Comparison of ENCODE assay signal across 8 mouse cellular contexts in the genomic region with DNA sequence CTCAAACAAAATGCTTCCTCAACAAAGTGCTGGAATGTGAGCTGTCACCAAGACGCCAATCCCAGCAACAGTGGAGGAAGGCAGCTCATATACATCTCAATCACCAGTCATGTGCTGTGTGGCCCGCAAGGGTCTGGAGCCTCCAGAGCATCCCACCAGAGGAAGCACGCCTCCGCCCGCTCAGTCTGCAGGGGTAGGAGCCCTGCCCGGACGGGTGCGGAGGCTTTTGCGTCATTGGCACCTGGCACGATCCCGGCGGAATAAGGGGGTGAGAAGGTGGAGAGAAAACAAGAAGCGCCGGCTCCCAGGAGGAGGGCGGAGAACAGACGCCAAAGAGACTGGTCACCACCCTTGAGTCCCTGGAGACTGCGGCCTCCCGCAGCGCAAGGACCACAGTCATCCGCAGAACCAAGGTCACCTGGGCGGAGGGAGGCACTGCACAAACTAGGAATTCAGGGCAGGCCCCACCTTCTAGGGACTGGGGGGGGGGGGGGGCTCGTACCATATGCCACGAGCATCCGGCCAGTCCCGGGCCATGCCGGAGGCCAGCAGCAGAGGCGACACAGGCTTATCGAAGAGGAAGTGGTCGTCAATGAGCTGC. TPM values are rescaled to one million over a fixed set of nuclear protein-coding genes. Genes with fewer than 3 reads are reported as not detected.
DNase-seq lines count a peak whose midpoint lies in the region; ATAC-seq and TF ChIP-seq lines count a peak whose summit lies in the region.

No protein-coding gene starts in this region.

- TF ChIP-seq POLR2A in lung, adult 2 months (IDR thresholded peaks at IDR 0.05; ENCODE audit: borderline replicate concordance, extremely low read depth, low read depth, low read length): no peak

- ATAC-seq in heart, embryonic 16.5 days (replicated peaks; ENCODE audit: extremely low read depth, insufficient read depth, low FRiP score): no peak
- ATAC-seq in midbrain, embryonic 14.5 days (ENCODE audit: low FRiP score, low TSS enrichment): no peak

- H3K4me3 ChIP-seq in lung, adult 2 months (replicated peaks; ENCODE audit: extremely low read depth, low read depth, low read length): no peak overlapping the region
- H3K4me3 ChIP-seq in heart, embryonic 16.5 days (ENCODE audit: low read length): peak overlapping the region; percentile 76
- H3K4me3 ChIP-seq in limb, embryonic 10.5 days: peak overlapping the region; percentile 58
- H3K4me3 ChIP-seq in midbrain, embryonic 14.5 days (replicated peaks; ENCODE audit: low read depth, low read length): peak overlapping the region; percentile 88

- WGBS in lung, adult 2 months: 34% methylated on average over 29 of the region's 29 CpGs
- WGBS in heart, embryonic 16.5 days: 21% methylated on average over 27 of the region's 29 CpGs
- WGBS in limb, embryonic 10.5 days: 2% methylated on average over 28 of the region's 29 CpGs
- WGBS in midbrain, embryonic 14.5 days: under 1% methylated on average over 28 of the region's 29 CpGs

- peak overlapping the region; percentile 98 for H3K4me2 ChIP-seq in heart, embryonic 16.5 days (ENCODE audit: low read depth, low read length)
- H3K4me2 ChIP-seq in midbrain, embryonic 14.5 days (ENCODE audit: low read length): peak overlapping the region; percentile 96

- H3K36me3 ChIP-seq in heart, embryonic 16.5 days (ENCODE audit: control insufficient read depth, insufficient read depth): no peaks in the 10 kb centered on the region
- H3K36me3 ChIP-seq in limb, embryonic 10.5 days: no peaks in the 10 kb centered on the region
- H3K36me3 ChIP-seq in midbrain, embryonic 14.5 days (ENCODE audit: control insufficient read depth, insufficient read depth, low read length): peaks cover 43% of the 10 kb centered on the region

- H3K27me3 ChIP-seq in heart, embryonic 16.5 days (ENCODE audit: control insufficient read depth, insufficient read depth, low read length): no peaks in the 10 kb centered on the region; the same call in 1 of the 2 replicates
- H3K27me3 ChIP-seq in limb, embryonic 10.5 days (ENCODE audit: low read depth, poor library complexity, severe bottlenecking): peaks cover 69% of the 10 kb centered on the region
- no peaks in the 10 kb centered on the region; the same call in 1 of the 2 replicates for H3K27me3 ChIP-seq in midbrain, embryonic 14.5 days (ENCODE audit: control insufficient read depth, insufficient read depth, low read length)

- peak overlapping the region; percentile 82 for H3K9ac ChIP-seq in heart, embryonic 16.5 days (ENCODE audit: low read length)
- H3K9ac ChIP-seq in midbrain, embryonic 14.5 days (replicated peaks; ENCODE audit: low read length): peak overlapping the region; percentile 95

- TF ChIP-seq CTCF in lung, adult 2 months (IDR thresholded peaks at IDR 0.05; ENCODE audit: insufficient read depth, low read length): no peak

- H3K9me3 ChIP-seq in heart, embryonic 16.5 days (replicated peaks; ENCODE audit: control insufficient read depth, low read length): no peaks in the 10 kb centered on the region
- H3K9me3 ChIP-seq in limb, embryonic 10.5 days (replicated peaks): no peaks in the 10 kb centered on the region
- H3K9me3 ChIP-seq in midbrain, embryonic 14.5 days (ENCODE audit: control insufficient read depth, low read length): no peaks in the 10 kb centered on the region

- peaks cover 16% of the 10 kb centered on the region; the same call in 1 of the 2 replicates for H3K4me1 ChIP-seq in lung, adult 2 months (ENCODE audit: control insufficient read depth, insufficient read depth, low read length)
- H3K4me1 ChIP-seq in heart, embryonic 16.5 days (ENCODE audit: control insufficient read depth, insufficient read depth, low read length): peaks cover 57% of the 10 kb centered on the region
- H3K4me1 ChIP-seq in limb, embryonic 10.5 days: peaks cover 48% of the 10 kb centered on the region
- peaks cover 23% of the 10 kb centered on the region for H3K4me1 ChIP-seq in midbrain, embryonic 14.5 days (ENCODE audit: control insufficient read depth, insufficient read depth, low read length)

- H3K27ac ChIP-seq in heart, embryonic 16.5 days (ENCODE audit: low read length): no peak overlapping the region
- no peak overlapping the region for H3K27ac ChIP-seq in limb, embryonic 10.5 days
- peak overlapping the region; percentile 94 for H3K27ac ChIP-seq in midbrain, embryonic 14.5 days (replicated peaks; ENCODE audit: low read depth, low read length)

- peak; percentile 23 for DNase-seq in lung, adult 2 months
- no peak for DNase-seq in lung, postnatal 25 days (ENCODE audit: low spot score)
- DNase-seq in cerebellum, postnatal 25 days: peak; percentile 88
- DNase-seq in limb, embryonic 10.5 days (ENCODE audit: low spot score): no peak
- peak; percentile 47 for DNase-seq in midbrain, embryonic 14.5 days
- no peak for DNase-seq in spleen, postnatal 36 days (ENCODE audit: low spot score in 2 of 2)
- DNase-seq in ovary, postnatal 10 days (ENCODE audit: low spot score): no peak

RNA-seq across cellular contexts. Expression of gene Ckb, which starts 1.7 kb away (rescaled TPM):
- 261 and 274 TPM in 2 replicates for polyA plus RNA-seq in lung, adult 2 months (2012; rRNA removed)
- 388 and 414 TPM in 2 replicates for polyA plus RNA-seq in heart, embryonic 16.5 days (2015; fragmentation: Nextera tagmentation; extraction: Ambion mirVana)
- 46.5 and 55.9 TPM in 2 replicates for polyA plus RNA-seq in limb, embryonic 10.5 days (2016; fragmentation: Nextera tagmentation; extraction: Ambion mirVana)
- 1,414 and 1,526 TPM in 2 replicates for polyA plus RNA-seq in midbrain, embryonic 14.5 days (2014; fragmentation: Nextera tagmentation; extraction: Ambion mirVana)

RNA-seq across cellular contexts. Expression of gene Trmt61a, which starts 7.4 kb away (rescaled TPM):
- polyA plus RNA-seq in lung, adult 2 months (2012; rRNA removed): 21.6 and 24.3 TPM in 2 replicates
- 7.7 and 8.5 TPM in 2 replicates for polyA plus RNA-seq in heart, embryonic 16.5 days (2015; fragmentation: Nextera tagmentation; extraction: Ambion mirVana)
- 18.2 and 21.0 TPM in 2 replicates for polyA plus RNA-seq in limb, embryonic 10.5 days (2016; fragmentation: Nextera tagmentation; extraction: Ambion mirVana)
- polyA plus RNA-seq in midbrain, embryonic 14.5 days (2014; fragmentation: Nextera tagmentation; extraction: Ambion mirVana): 7.0 and 8.0 TPM in 2 replicates

RNA-seq across cellular contexts. Expression of gene Bag5, which starts 42.6 kb away (rescaled TPM):
- 21.4 and 21.9 TPM in 2 replicates for polyA plus RNA-seq in lung, adult 2 months (2012; rRNA removed)
- polyA plus RNA-seq in heart, embryonic 16.5 days (2015; fragmentation: Nextera tagmentation; extraction: Ambion mirVana): 40.9 and 42.9 TPM in 2 replicates
- 52.6 and 52.9 TPM in 2 replicates for polyA plus RNA-seq in limb, embryonic 10.5 days (2016; fragmentation: Nextera tagmentation; extraction: Ambion mirVana)
- 67.3 and 72.9 TPM in 2 replicates for polyA plus RNA-seq in midbrain, embryonic 14.5 days (2014; fragmentation: Nextera tagmentation; extraction: Ambion mirVana)

RNA-seq across cellular contexts. Expression of gene Apopt1, which starts 42.6 kb away (rescaled TPM):
- 22.5 and 30.9 TPM in 2 replicates for polyA plus RNA-seq in lung, adult 2 months (2012; rRNA removed)
- 40.2 and 43.9 TPM in 2 replicates for polyA plus RNA-seq in heart, embryonic 16.5 days (2015; fragmentation: Nextera tagmentation; extraction: Ambion mirVana)
- polyA plus RNA-seq in limb, embryonic 10.5 days (2016; fragmentation: Nextera tagmentation; extraction: Ambion mirVana): 57.4 and 64.8 TPM in 2 replicates
- polyA plus RNA-seq in midbrain, embryonic 14.5 days (2014; fragmentation: Nextera tagmentation; extraction: Ambion mirVana): 57.6 and 66.0 TPM in 2 replicates

Comparison
In these comparisons a context has a peak if more than half of its experiments do, and no peak if none do; other contexts are left out.
1. DNase-seq: peak in lung, adult 2 months (single experiment), cerebellum, postnatal 25 days (2 of 2) and midbrain, embryonic 14.5 days (single experiment); none in lung, postnatal 25 days (single experiment), limb, embryonic 10.5 days (single experiment), spleen, postnatal 36 days (0 of 2) and ovary, postnatal 10 days (single experiment).